Mouse (Mus musculus) telencephalon, adult 2 months (tissue): ENCODE data around the gene Spint2.

Experiments used
- DNase-seq: peaks from one replicate; pipeline ENCODE4 v3.0.0-alpha.2; 2011; ENCODE audit warnings: low read depth, low spot score

Spint2 gene

DNA sequence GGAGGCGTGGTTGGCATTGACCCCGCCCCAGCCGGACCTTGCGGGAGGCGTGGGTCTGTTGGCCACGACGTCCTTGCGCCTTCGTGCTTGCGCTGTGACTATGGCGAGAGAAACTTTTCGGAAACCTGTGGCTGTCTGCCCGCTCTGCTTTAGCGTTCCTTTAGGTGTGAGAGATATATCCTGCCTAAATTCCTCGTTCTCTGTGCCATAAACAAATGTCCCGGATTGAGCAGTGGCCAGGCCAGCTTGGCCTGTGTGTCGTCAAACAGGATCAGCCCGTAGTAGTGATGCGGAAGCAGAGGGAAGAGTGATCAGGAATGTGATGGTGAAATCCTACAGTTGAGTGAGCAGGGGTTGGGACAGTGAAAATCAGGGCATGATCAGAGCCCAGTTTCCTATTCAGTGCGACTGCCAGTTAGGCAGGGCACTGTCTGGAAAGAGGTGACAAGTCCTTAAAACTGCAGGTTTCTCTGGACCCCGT is 402 bp upstream of the Spint2 start:
- no peak for DNase-seq

DNA sequence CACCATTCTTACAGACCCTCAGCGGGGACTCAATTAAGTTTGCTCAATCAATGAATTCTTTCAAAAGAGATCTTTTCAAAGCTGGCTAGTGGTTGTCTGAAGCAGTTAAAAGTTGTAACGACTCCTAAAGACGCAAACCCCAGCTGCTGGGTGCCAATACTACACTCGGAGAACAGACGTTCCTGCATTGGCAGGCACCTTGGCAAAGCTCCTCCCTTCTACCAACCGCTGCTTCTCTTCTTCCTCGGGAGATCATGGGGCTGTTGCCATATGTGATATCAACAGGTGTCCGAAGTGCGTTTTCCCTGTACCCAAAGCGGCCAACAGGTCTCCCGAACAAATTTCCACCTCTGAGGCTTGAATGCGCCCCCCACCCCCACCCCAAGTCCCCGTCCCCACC is 911 bp downstream of the Spint2 start:
- no peak for DNase-seq

DNA sequence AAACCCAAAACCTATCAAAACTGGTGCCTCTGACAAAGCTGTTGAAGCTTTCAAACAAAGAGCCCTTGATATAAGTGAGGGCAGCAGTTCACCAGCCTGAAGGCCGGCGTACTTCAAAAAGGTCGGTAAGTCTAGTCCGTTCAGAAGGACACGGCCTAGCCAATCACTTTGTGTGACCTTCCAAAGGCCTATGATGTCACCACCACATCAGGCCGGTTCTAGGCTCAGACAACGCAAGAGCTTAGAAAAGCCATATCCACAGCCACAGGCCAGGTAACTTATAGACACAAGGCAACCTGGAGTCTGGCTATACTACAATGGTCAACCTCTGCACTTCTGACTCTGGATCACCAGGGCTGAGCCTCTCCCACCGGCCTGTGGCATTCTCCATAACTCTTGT is 1.8 kb downstream of the Spint2 start:
- no peak for DNase-seq

DNA sequence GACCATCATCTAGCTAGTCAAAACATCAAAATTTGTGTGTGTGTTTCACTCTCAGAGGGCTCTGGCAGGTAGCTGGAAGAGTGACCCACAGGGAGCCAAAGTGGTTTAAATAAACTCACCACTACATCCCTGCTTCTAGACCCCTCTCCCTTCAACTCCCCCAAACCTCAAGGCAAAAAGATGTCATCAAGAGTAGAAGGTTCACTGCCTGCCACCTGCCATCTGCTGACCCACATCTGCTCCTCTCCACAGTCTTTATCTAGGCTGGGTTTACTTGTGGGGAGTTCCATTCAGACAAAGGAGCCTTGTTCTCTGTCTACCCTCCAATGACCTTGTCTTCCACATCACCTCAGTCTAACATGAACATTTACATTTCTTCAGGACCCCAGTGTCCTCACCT is 2.5 kb downstream of the Spint2 start:
- no peak for DNase-seq

DNA sequence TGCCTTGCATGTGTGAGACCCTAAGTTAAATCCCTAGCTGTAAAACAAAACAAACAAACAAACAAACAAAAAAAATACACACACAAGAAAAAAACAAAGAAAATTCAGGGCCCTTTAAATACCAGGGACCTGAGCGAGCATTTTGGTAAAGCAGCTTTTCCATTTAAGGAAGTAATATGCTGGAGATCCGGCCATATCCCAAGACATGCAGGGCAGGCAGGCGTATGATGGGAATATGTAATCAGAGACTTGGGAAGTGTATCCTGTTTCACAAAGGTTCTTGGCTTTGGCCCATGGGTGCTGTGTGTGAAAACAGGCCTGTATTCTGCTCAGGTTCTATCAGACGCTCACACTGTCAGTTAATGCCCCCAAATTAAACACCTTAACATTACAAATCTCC is 4.2 kb downstream of the Spint2 start:
- no peak for DNase-seq

DNA sequence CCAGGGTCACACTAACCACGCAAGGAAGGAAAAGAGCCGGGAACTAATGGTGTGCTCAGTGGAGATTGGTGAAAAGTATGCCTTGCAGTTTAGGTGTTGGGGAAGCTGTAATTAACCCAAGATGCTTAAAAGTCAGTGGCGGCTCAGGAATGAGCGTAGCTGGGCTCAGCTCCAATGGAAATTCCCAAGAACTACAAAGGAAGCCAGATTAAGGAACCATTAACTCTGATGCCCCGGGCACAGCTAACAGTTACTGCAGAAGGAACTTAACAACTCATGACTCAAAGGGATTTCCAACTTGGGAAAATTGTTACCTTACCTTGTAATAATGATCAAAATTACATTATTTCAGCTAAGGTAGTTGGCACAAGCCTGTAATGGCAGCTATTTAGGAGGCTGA is 5.0 kb downstream of the Spint2 start:
- no peak for DNase-seq

DNA sequence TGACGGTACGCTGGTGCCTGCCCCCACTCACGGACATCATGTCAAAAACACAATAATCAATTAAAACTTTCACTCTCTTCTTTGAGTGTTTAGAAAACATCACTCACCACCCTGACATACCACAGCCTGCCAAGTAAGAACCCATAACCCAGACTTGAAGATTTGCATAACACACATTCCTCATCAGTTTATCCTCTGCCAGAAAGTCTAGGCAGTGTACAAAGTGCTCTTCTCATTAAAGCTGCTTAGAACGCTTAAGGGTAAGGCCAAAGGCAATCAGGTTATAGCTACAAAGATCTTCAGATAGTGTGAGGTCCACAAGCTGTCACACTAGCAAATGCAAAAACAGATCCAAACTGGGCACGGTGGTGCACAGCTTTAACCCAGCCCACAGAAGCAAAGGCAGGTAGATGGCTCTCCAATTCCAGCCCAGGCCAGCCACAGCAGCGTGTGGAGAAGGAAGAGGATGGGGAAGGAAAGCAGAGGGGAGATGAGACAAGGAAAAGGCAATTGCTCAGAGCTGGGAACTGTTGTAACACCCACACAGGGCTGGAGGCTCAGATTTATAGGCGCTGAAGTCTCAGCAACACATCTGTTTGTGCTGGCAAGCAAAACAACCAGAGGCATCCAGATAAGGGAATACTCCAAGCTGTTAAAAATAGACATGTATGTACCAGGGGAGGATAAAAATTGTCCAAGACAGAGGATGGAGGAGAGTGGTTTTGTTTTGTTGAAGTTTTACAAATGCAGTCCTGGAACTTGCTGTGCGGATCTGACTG is 9.8 kb downstream of the Spint2 start:
- DNase-seq, result peak; percentile 77

DNA sequence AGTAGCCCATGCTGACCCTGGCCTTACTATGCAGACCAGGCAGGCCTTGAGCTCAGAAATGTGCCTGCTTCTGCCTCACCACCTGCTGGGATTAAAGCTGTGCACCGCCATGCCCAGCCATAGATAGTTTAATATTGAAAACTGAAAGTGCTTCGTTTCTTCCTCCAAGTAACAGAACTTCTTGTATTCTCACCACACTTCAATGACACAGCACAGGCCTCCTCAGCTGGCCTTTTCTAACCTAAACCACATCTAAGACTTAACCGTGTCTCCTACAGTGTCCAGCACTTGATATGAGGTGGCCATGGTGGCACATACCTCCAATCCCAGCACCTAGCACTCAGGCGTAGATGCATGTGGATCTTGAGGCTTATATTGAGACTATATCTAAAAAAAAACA is 11.3 kb downstream of the Spint2 start:
- no peak for DNase-seq

DNA sequence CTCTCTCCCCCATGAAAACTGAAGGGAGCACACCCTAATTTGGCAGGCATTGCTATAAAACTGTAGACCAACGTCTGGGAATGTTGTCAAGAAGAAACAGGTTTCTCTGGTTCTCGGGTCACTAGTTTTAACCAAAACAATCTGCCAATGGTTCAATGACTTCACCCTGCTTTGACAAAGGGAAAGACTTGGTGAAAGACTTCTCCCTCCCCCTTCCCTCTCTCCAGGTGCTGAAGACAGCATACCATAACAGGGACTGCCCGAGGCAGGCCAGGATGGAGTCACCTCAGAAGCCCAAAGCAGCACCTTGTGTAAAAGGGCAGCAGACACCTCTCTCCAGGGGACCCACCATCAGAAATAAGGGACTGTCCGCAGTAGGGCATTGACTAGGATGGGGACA is 14.8 kb downstream of the Spint2 start:
- no peak for DNase-seq

DNA sequence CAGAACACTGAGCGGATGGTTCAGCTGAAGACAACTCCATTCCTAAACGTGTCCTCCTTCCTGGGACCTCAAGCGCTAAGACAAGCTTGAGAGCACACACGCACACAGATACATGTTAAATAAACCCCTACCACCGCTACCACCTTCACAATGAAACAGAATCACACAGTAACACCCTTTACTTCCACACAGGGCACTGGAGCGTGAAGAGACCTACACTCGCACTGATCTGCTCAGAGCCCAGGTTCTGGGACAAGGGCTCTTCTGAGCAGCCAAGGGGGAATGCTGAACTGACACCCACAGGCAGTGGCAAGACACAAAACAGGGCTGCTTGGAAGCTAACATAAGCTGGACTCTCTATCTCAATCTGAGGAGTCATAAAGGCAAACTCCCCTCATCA is 16.1 kb downstream of the Spint2 start:
- DNase-seq, result no peak

DNA sequence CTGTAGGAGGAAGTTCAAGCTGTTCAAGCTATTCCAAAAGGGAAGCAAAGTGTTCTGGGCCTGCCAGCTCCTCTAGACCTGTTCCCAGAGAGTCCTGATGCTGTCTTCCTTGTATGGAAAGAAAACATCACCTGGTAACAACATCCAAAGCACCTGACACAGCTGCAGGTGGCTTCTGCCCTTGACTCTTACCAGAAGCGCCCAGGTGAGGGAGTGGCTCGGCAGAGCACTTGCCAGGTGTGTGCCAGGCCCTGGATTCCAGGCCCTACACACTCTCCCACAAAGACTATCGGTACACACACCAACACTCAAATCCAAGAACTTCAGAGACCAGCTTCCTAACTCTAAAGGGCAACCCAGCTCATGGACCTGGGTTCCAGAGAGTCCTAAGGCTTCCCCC is 17.9 kb downstream of the Spint2 start:
- no peak for DNase-seq

DNA sequence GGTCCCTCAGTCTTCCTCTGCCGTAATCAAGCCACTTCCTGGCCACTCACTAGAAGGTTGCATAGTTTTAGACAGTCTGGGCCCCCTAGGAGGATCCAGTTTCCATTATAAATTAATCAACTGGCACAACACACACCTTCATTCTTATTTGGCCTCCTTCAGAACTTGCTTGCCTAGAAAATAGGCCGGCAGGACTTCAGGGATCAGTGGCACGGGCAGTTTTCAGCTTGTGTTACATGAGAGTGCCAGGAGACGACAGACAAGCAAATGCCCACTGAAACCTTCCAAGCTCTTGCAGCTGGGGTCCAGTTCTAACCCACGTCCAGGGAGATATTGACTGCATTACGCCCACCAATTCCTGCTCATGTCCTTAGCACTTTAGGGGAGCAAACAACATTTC is 19.6 kb downstream of the Spint2 start:
- DNase-seq, result no peak

DNA sequence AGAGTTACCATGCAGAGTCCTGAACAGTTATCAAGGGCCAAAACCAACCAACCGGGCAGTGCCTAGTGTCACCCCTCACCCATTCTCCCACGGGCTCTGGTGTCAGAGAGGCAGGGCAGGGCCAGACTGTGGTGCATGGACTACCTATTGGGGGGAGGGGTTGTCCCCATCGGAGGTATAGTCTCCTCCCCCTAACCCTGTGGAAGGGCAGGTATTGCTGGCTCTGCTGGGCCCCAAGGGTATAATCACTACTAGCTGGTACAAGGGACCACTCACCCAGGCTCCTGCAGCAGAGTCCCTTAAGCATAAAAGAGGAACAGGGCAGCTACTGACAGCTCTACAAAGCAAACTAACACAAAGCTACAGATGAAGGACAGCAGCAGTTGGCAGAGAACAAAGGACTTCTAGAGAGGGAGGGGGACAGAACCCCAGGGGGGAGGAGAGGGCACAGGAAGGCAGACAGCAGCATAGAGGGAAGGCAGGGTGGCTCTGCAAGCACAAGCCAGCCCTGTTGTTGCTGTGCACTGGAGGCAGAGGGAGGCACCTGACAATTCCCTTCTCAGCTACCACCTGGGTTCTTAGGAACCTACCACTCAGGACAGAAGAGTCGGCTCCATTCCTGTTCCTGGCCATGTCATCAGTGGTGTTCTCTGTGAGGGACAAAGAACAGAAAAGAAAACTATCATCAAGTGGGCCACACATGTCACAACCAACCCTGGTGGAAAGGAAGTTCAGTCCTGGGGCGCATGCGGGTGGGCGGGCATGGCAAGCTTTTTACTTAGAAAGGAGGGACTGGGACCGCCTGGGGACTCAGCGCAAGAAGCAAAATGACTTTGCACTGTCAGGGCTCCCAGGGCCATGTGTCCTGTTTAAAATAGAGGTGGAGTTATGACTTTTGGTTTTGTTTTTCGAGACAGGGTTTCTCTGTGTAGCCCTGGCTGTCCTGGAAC is 21.7 kb downstream of the Spint2 start:
- DNase-seq, result no peak

DNA sequence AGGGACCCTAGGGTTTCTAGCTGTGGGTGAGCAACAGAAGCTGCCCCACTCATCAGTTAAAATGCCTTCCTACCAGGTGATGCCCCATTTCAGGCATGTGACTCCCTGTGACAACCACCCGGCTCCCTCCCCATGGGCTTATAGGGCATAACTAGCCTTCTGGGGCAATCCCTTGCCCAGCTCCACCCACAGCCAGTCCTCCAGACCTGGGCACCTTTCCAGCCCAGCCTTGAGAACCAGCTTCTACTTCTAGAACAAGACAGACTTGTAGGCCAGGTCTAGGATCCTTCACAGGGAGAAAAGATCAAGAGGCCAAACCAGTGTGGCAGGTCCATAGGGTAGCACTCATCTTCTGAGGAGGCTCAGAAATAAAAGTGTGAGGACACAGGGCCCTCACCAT is 24.3 kb downstream of the Spint2 start:
- no peak for DNase-seq

DNA sequence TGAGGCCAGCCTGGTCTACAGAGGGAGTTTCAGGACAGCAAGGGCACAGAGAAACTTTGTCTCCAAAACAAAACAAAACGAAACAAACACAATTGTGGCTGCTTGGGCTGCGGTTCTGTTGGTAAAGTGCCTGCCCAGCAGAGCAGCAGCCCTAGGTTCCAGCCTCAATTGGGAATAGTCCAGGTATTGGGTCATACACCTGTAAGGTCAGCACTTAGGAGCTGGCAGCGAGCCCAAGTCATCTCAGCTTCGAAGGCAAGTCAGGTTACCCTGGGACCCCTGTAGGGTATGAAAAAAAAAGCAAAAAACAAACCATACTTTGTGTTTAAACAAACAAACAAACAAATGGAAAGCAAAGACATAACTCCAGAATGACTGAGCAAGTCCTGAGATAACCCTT is 25.8 kb downstream of the Spint2 start:
- DNase-seq, result no peak

DNA sequence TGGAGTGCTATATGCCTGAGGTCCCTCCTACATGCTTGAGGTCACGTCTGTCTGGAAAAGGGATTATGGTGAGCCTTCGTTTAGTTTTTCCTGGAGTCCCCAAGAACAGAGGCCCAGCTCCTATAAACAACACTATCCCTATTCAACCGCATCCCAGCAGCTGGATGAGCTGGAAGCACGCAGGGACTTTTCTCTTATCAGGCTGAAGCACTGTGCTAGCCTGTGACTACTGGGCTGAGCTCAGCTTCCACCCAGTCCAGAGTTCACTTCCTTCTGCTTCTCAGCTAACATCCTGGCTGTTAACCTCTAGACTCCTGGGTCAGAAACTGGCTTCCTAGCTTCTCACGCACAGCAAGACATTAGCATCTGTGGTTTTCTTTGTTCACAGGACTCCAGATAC is 27.9 kb downstream of the Spint2 start:
- no peak for DNase-seq

DNA sequence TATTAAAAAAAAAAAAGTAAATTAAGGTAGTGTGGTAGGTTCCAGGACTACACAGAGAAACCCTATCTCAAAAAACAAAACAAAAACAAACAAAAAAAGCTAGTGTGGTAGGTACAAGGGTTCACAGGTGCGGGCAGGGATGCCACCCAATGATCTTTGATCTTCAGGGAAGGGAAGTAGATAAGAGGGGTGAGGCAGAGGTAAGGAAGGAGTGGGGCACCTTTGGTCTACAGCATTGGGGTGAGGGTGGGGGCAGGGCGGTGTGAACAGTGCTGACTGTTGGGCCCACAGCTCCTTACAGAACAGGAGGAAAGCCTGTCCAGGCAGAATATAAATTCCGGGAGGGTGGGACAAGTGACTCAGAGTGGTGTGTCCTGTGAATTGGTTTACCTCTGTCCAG is 30.5 kb downstream of the Spint2 start:
- no peak for DNase-seq

DNA sequence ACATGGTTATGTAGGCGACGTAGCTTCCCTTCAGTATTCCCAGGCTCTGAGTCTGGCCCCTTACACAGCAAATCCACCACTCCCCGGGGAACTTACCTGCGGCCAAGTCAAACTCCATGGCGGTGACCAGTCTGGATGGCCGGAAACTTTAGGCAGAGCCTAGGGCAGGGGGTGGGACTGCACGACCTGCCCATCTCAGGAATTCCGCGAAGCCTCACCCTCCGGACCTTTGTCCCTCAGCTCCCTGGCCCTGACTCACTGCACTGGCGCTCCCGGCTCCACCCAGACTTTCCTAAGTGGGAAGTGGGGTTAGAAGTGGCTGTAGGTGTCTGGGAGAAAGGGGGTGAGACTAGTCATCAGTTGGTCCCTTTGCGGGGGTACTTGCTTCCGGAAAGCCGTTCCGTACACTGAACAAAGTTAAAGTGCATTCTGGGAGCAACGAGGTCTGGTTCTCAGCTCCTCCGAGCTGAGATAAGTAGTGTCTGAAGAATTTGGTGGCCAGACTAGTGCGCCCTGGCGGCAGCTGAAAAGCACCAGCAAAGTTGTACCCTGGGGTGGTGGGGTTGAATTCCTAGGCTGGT is 33.4 kb downstream of the Spint2 start, which contains the start of gene 2200002D01Rik:
2200002D01Rik (minus strand) TSS at position 206 of the 581 bp plus-strand sequence.
- DNase-seq, result no peak

DNA sequence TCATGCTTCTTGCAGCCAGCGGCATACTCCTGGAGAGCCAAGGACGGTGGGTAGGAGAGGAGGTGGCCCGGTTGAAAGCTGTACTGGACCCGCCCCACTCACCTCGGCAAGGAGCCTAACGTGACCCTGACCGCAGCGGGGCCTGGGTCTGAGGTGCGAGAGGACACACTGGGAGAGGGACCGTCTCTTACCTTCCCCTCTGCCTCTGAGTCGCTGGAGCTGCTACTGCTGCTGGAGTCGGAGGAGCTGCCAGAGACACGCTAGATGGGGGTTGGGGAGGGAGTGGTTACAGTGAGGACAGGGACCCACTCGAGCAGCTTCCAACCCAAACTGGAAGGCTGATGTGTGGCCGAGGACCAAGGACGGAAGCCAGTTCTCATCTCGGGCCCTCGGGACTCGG is 34.0 kb downstream of the Spint2 start:
- DNase-seq, result no peak

DNA sequence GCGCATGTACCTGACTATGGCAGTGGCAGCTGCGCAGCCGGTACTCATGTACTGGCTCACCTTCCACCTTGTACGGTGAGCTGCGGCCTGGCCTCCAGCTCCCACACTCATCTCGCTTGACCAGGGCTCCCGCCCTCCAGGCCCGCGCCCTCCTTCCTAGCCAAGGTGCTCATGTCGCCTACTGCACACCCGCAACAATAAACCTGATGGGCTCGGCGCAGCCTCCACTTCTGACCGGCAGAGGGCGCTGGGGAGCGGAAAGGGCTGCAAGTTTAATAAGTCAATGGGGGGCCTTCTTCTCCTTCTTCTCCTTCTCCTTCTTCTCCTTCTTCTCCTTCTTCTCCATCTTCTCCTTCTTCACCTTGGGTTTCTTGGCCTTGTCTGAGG is 34.4 kb downstream of the Spint2 start:
- DNase-seq, result no peak

DNA sequence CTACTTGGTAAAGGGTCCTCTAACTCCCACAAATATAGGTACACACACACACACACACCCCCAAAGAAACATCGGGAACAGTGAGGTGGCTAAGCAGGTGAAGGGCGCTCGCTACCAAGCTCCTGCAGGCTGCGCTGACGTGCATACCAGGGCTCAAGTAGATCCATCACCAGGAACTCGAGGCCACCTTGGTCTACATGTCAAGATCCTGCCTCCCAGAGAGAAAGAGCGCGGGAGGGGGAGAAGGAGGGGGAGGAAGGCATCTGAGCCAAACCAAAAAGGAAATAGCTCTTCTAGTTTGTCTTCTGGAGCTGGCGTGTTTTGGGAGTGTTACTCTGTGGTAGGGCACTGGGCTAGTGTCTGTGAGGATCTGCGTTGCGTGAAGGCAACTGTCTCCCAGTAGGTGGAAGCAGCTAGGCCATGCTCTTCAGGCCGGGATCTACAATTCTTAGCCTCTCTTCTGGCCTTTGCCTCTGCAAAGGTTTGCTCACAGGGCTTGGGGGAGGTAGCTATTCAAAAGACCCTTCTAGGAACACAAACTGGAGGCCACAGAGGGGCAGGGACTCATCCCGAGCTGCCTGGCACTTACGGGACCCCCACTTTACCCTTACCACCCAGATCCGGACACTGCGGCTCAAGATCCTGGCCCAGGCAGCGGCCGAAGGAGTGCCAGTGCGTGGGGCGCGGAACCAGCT is 34.9 kb downstream of the Spint2 start:
- no peak for DNase-seq

DNA sequence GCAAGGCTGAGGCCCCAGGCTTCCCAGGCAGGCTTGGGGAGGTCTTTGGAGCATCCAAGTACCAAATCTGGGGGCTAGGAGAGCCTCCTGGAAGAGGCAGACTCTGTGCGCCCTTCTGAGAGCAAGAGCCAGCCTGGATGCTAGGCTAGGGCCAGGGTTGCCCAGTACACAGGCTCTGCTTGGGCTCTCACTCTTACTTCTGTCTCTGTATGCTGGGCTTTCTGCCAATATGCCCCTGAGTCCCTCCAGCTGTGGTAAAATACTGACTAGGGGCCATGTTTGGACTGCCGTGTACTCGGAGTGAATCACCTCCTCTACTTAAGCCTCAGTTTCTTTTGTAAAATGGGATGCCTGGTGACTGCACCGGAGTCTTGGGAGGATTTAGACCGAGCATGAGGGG is 35.7 kb downstream of the Spint2 start:
- no peak for DNase-seq
